Mouse (Mus musculus) embryonic facial prominence, embryonic 14.5 days (tissue): ENCODE results near the gene Rab5a. TPM values are rescaled to one million over a fixed set of nuclear protein-coding genes. Genes with fewer than 3 reads are reported as not detected.

Experiments
- ATAC-seq: fragments of 200-750 bp; cut with Nextera tagmentation; 2 replicates; pipeline ENCODE4 v1.8.0; 2017; ENCODE audit warnings: low read depth, moderate number of reproducible peaks, moderate TSS enrichment
- DNase-seq: peaks from one replicate; pipeline ENCODE4 v3.0.0-alpha.2; 2015; ENCODE audit warnings: low spot score
- H3K27ac ChIP-seq: fragments of 300-500 bp; sonication (generic); replicated peaks from 2 replicates; pipeline ENCODE4 v1.5.1; 2014; ENCODE audit warnings: low read depth, mild to moderate bottlenecking, low read length, moderate library complexity
- H3K27me3 ChIP-seq: fragments of 300-500 bp; sonication (generic); replicated peaks from 2 replicates; pipeline ENCODE4 v1.6.1; 2014; ENCODE audit warnings: low read length; ENCODE audit not compliant: control insufficient read depth, insufficient read depth
- H3K36me3 ChIP-seq: fragments of 300-500 bp; sonication (generic); 2 replicates; pipeline ENCODE4 v1.6.1; 2014; ENCODE audit warnings: low read length, mixed read lengths; ENCODE audit not compliant: control insufficient read depth, insufficient read depth
- H3K4me1 ChIP-seq: fragments of 300-500 bp; sonication (generic); 2 replicates; pipeline ENCODE4 v1.6.1; 2014; ENCODE audit warnings: antibody characterized with exemption, low read length; ENCODE audit not compliant: control insufficient read depth, insufficient read depth
- H3K4me2 ChIP-seq: fragments of 300-500 bp; sonication (generic); 2 replicates; pipeline ENCODE4 v1.6.1; 2014; ENCODE audit warnings: low read depth, mild to moderate bottlenecking, low read length, moderate library complexity, mixed read lengths
- H3K4me3 ChIP-seq: fragments of 300-500 bp; sonication (generic); 2 replicates; pipeline ENCODE4 v1.5.1; 2014; ENCODE audit warnings: low read depth, mild to moderate bottlenecking, low read length
- H3K9ac ChIP-seq: fragments of 300-500 bp; sonication (generic); 2 replicates; pipeline ENCODE4 v1.6.1; 2014; ENCODE audit warnings: low read depth, mild to moderate bottlenecking, low read length, moderate library complexity, mixed read lengths
- H3K9me3 ChIP-seq: fragments of 300-500 bp; sonication (generic); 2 replicates; pipeline ENCODE4 v1.6.1; 2016; ENCODE audit warnings: low read length; ENCODE audit not compliant: control insufficient read depth
- WGBS: fragments of 180-500 bp; shearing (Covaris S2); extraction: QIAGEN DNeasy Blood & Tissue Kit; methylation state at CpG from one replicate; pipeline ENCODE4 v1.1.7; 2014; 5-methylcytosine and 5-hydroxymethylcytosine counted together
- polyA plus RNA-seq: library from polyadenylated mRNA; unstranded; fragments of >200 nt; fragmentation: Nextera tagmentation; extraction: Ambion mirVana; gene quantifications from 2 replicates; pipeline ENCODE4 v1.2.1, GENCODE M21; 2014

Gene Rab5a
- polyA plus RNA-seq = 85.4 and 88.2 TPM in 2 replicates

DNA sequence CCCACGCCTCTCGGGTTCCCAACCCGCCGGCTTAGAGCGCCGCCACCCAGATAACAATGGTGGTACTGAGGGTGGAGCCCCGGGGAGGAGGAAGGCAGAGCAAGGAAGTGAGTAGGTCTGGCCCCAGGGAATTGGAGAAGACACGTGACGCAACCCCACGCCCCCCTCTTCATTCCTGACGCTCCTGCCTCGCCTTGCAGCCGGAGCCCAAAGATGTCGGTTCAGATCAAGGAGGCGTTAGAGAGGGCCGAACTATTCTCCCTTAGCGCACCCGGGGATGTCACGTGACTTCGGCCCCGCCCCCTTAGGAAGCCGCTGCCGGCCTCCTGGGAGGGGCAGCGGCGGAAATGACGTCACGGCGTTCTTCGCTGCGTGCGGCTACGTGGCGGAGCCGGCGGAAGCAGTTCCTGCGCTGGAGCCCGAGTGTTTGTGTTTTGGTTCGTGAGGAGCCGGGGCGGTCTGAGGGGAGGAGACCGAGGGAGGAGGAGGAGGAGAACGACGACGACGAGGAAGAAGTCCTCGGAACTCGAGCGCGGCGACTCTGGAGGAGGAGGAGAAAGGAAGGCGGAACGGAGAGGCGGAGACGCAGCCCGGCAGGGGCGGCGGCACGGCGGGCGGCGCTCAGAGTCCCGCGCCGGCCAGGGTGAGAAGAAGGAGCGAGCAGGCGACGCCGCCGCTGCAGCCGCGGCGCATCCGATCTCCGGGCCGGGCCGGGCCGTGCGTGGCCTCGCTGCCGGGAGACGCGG, at the start of gene Rab5a:
Gene Rab5a (plus strand): TSS at position 377 of the 746 bp plus-strand sequence.
- peak within 1 kb of the TSS; percentile 90 for H3K4me3 ChIP-seq
- whole genome bisulfite sequencing = under 1% methylated on average over 65 of the region's 82 CpGs
- peak within 1 kb of the TSS; percentile 65 for H3K4me2 ChIP-seq
- peak within 1 kb of the TSS; percentile 99 for H3K9ac ChIP-seq
- H3K27me3 ChIP-seq = no peaks in the 10 kb centered on the region
- peaks cover 4% of the 10 kb centered on the region; the same call in 1 of the 2 replicates for H3K36me3 ChIP-seq
- peak; percentile 99 for DNase-seq
- peak; percentile 98 for ATAC-seq
- H3K4me1 ChIP-seq = peaks cover 20% of the 10 kb centered on the region
- H3K9me3 ChIP-seq = no peaks in the 10 kb centered on the region
- peak within 1 kb of the TSS; percentile 100 for H3K27ac ChIP-seq

- DNase-seq (no peak), ATAC-seq (no peak)
- Histone ChIP-seq H3K9ac (no peak overlapping the region), H3K36me3 (no peaks in the 10 kb centered on the region), H3K4me3 (no peak overlapping the region), H3K9me3 (no peaks in the 10 kb centered on the region), H3K27me3 (no peaks in the 10 kb centered on the region), H3K27ac (no peak overlapping the region), H3K4me2 (no peak overlapping the region), H3K4me1 (no peaks in the 10 kb centered on the region)
- 77% methylated on average over 2 of the region's 2 CpGs for WGBS
These were observed 22.9 kb upstream of the Rab5a start for GRCm38 (mm10) chr17:53456152-53456551.

- DNase-seq = no peak
- no peak overlapping the region for H3K27ac ChIP-seq
- WGBS = 76% methylated on average over 1 of the region's 1 CpGs
- no peaks in the 10 kb centered on the region for H3K27me3 ChIP-seq
- no peak overlapping the region for H3K9ac ChIP-seq
- no peak overlapping the region for H3K4me2 ChIP-seq
- H3K4me3 ChIP-seq = no peak overlapping the region
- no peaks in the 10 kb centered on the region for H3K4me1 ChIP-seq
- no peaks in the 10 kb centered on the region for H3K9me3 ChIP-seq
- no peaks in the 10 kb centered on the region for H3K36me3 ChIP-seq
- ATAC-seq = no peak
These were observed 22.3 kb upstream of the Rab5a start for GRCm38 (mm10) chr17:53456742-53457141.

DNA sequence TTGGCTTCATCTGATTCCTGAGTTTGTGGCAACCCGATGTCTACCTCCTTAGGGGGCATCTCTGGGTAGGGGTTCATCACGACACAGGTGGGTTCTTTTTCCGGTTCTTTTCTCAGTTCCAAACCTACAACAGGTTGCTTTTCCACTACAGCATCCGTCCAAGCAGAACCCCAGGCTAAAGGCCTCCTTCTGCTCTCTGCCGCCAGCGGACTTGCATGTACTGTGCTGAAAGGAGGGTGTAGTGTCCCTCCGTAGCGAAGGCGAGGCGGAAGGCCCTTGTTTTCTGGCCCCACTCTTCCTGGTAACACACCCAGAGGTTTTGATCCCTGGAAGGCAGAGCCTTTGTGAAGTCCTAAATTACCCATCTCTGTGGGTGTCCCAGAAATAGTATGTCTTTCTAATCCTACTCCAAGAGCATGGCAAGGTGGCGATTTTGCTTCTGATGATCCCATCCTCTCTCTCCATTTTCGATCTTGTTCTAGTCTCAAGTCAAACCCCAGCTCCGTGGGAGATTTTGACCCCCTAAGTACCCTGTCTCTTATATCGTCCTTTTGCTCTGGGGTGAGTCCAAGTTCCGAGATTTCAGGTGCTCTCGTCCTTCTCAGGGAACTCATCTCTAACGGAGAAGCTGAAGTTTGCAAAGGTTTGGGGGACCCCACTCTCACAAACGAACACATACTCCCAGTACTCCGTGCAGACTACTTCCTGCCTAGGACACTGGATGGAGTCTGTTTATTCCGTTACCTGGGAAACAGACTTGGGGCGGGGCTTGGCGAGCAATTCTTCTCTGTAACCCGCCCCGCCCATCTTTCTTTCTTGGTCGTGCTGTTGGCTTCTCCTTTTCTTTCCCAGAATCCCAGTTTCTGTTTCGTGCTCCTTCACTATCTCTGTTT, 16.2 kb upstream of the Rab5a start, which contains the start of gene Efhb:
Gene Efhb (minus strand): TSS at position 719 of the 893 bp plus-strand sequence.
- ATAC-seq (peak; percentile 97), DNase-seq (peak; percentile 96)
- Histone ChIP-seq H3K4me3 (peak within 1 kb of the TSS; percentile 40), H3K27me3 (no peaks in the 10 kb centered on the region), H3K9ac (peak within 1 kb of the TSS; percentile 62), H3K27ac (no peak within 1 kb of the TSS), H3K4me1 (no peaks in the 10 kb centered on the region), H3K36me3 (no peaks in the 10 kb centered on the region), H3K9me3 (no peaks in the 10 kb centered on the region), H3K4me2 (peak within 1 kb of the TSS; percentile 71)
- WGBS = 24% methylated on average over 26 of the region's 26 CpGs

- no peak overlapping the region for H3K27ac ChIP-seq
- peak overlapping the region; percentile 62 for H3K9ac ChIP-seq
- H3K4me3 ChIP-seq = peak overlapping the region; percentile 40
- DNase-seq (no peak), ATAC-seq (peak; percentile 47)
- H3K4me2 ChIP-seq = peak overlapping the region; percentile 71
- no peaks in the 10 kb centered on the region for H3K36me3 ChIP-seq
- WGBS = 15% methylated on average over 8 of the region's 9 CpGs
- H3K9me3 ChIP-seq = no peaks in the 10 kb centered on the region
- H3K4me1 ChIP-seq = no peaks in the 10 kb centered on the region
- no peaks in the 10 kb centered on the region for H3K27me3 ChIP-seq
These were observed 15.6 kb upstream of the Rab5a start for GRCm38 (mm10) chr17:53463496-53463840.

- 51% methylated on average over 4 of the region's 4 CpGs for WGBS
These were observed 13.5 kb upstream of the Rab5a start for GRCm38 (mm10) chr17:53465569-53465968.

GRCm38 (mm10) chr17:53468697-53469096, 10.3 kb upstream of the Rab5a start:
- Histone ChIP-seq H3K4me3 (no peak overlapping the region), H3K4me2 (no peak overlapping the region), H3K9me3 (no peaks in the 10 kb centered on the region), H3K9ac (no peak overlapping the region), H3K4me1 (no peaks in the 10 kb centered on the region), H3K27me3 (no peaks in the 10 kb centered on the region), H3K27ac (no peak overlapping the region), H3K36me3 (no peaks in the 10 kb centered on the region)
- ATAC-seq = no peak
- DNase-seq = no peak

More at GRCm38 (mm10) chr17:53465569-53465968, 13.5 kb upstream of the Rab5a start:
- H3K9ac ChIP-seq = no peak overlapping the region
- H3K4me3 ChIP-seq = no peak overlapping the region
- no peaks in the 10 kb centered on the region for H3K9me3 ChIP-seq
- DNase-seq (no peak), ATAC-seq (no peak)
- no peak overlapping the region for H3K27ac ChIP-seq
- H3K27me3 ChIP-seq = no peaks in the 10 kb centered on the region
- H3K36me3 ChIP-seq = no peaks in the 10 kb centered on the region
- H3K4me1 ChIP-seq = no peaks in the 10 kb centered on the region
- H3K4me2 ChIP-seq = no peak overlapping the region

DNA sequence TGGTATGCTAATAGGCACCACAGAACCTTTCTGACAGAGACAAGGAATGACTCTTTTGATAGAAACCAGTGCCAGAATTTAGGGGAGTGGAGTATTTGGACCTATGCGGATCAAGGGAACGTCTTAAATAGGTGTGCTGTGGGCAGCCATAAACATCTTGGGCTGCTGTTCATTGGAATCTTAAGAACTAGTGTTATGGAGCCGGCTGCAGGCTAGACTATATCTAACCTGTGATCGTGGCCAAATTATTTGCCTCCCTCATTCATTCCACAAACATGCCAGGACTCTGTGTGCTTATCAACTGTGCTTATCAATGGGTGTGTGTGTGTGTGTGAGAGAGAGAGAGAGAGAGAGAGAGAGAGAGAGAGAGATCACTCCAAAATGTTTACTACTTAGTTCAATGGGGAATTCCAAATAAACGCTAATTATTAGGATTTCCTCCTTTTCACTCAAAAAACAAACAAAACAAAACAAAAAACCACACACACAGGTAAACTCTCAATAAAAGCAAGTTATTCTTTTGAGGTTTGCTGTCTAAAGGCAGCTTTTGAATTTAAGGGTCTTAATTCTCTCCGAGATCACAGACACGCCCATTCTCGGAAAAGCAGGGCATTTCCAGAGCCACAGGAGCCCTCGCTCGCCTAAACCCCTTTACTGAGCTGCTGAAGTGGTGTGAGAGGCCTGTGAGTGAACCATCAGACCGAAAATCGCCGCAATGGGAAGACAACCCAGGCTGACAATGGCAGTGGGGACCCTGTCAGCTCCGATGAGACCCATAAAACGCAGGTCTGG, 772 bp upstream of the Rab5a start:
- Histone ChIP-seq H3K9me3 (no peaks in the 10 kb centered on the region), H3K9ac (peak overlapping the region; percentile 99), H3K4me1 (peaks cover 20% of the 10 kb centered on the region), H3K27ac (peak overlapping the region; percentile 100), H3K4me2 (peak overlapping the region; percentile 65), H3K36me3 (no peaks in the 10 kb centered on the region), H3K4me3 (peak overlapping the region; percentile 90), H3K27me3 (no peaks in the 10 kb centered on the region)
- WGBS = 6% methylated on average over 15 of the region's 15 CpGs
- ATAC-seq = peak; percentile 53; the same call in 1 of the 2 replicates
- DNase-seq = peak; percentile 14
